Comparison of ENCODE assay signal across 19 mouse cellular contexts in genomic region chr11:84563360-84563759, GRCm38 (mm10). TPM values are rescaled to one million over a fixed set of nuclear protein-coding genes. Genes with fewer than 3 reads are reported as not detected.
DNase-seq lines count a peak whose midpoint lies in the region; ATAC-seq lines count a peak whose summit lies in the region.
"Had no signal": no experiment of that assay in that cellular context is flagged by ENCODE, and none has a peak within 500 bp of the region (broad histone marks: within the 10 kb centered on the region; RNA-seq: fewer than 3 reads in every experiment).

No protein-coding gene starts in this region.

- 41% methylated on average over 7 of the region's 7 CpGs for WGBS in forebrain, embryonic 10.5 days
- 29% methylated on average over 7 of the region's 7 CpGs for WGBS in forebrain, embryonic 14.5 days
- WGBS in hindbrain, embryonic 14.5 days = 27% methylated on average over 7 of the region's 7 CpGs
- WGBS in midbrain, embryonic 16.5 days = 27% methylated on average over 7 of the region's 7 CpGs
- 37% methylated on average over 7 of the region's 7 CpGs for WGBS in kidney, embryonic 16.5 days

- peak overlapping the region; percentile 72 for H3K27ac ChIP-seq in forebrain, embryonic 10.5 days
- H3K27ac ChIP-seq in forebrain, embryonic 14.5 days (ENCODE audit: low read depth, low read length) = no peak overlapping the region
- H3K27ac ChIP-seq in hindbrain, embryonic 14.5 days = peak overlapping the region; percentile 40; the same call in 1 of the 2 replicates
- H3K27ac ChIP-seq in midbrain, embryonic 16.5 days (ENCODE audit: low read length) = no peak overlapping the region
- H3K27ac ChIP-seq in kidney, embryonic 16.5 days (ENCODE audit: low read length) = no peak overlapping the region
- H3K27ac ChIP-seq: gastrocnemius, adult 2 months; macrophage had no signal

- H3K9me3 ChIP-seq in forebrain, embryonic 10.5 days = no peaks in the 10 kb centered on the region
- H3K9me3 ChIP-seq in forebrain, embryonic 14.5 days (replicated peaks; ENCODE audit: control insufficient read depth, low read length) = no peaks in the 10 kb centered on the region
- H3K9me3 ChIP-seq in hindbrain, embryonic 14.5 days (ENCODE audit: control insufficient read depth, low read length) = no peaks in the 10 kb centered on the region
- H3K9me3 ChIP-seq in midbrain, embryonic 16.5 days (replicated peaks; ENCODE audit: control insufficient read depth, low read length, poor library complexity, severe bottlenecking) = no peaks in the 10 kb centered on the region
- no peaks in the 10 kb centered on the region for H3K9me3 ChIP-seq in kidney, embryonic 16.5 days (ENCODE audit: low read length)
- H3K9me3 ChIP-seq: G1E had no signal

- H3K4me2 ChIP-seq in forebrain, embryonic 14.5 days (ENCODE audit: low read length) = no peak overlapping the region
- H3K4me2 ChIP-seq in hindbrain, embryonic 14.5 days (replicated peaks) = no peak overlapping the region
- H3K4me2 ChIP-seq in midbrain, embryonic 16.5 days (ENCODE audit: low read length) = 0 out of 2 replicates have a peak overlapping the region, but pooled peaks have one; percentile 9
- no peak overlapping the region for H3K4me2 ChIP-seq in kidney, embryonic 16.5 days (replicated peaks; ENCODE audit: low read depth, low read length)

- ATAC-seq in forebrain, embryonic 14.5 days = no peak
- peak; percentile 37; the same call in 1 of the 2 replicates for ATAC-seq in hindbrain, embryonic 14.5 days (ENCODE audit: low FRiP score)
- peak; percentile 72 for ATAC-seq in midbrain, embryonic 16.5 days
- no peak for ATAC-seq in megakaryocyte progenitor cell, adult 5-6 weeks (replicated peaks; ENCODE audit: poor library complexity)
- ATAC-seq in kidney, embryonic 16.5 days (ENCODE audit: low FRiP score, low TSS enrichment) = no peak
- ATAC-seq: intestine, postnatal 0 days had no signal

- H3K36me3 ChIP-seq in forebrain, embryonic 10.5 days (replicated peaks) = no peaks in the 10 kb centered on the region
- no peaks in the 10 kb centered on the region for H3K36me3 ChIP-seq in forebrain, embryonic 14.5 days (ENCODE audit: control insufficient read depth, insufficient read depth, low read length)
- H3K36me3 ChIP-seq in hindbrain, embryonic 14.5 days (replicated peaks; ENCODE audit: control insufficient read depth, insufficient read depth) = no peaks in the 10 kb centered on the region
- no peaks in the 10 kb centered on the region for H3K36me3 ChIP-seq in midbrain, embryonic 16.5 days (ENCODE audit: control insufficient read depth, insufficient read depth, low read length)
- H3K36me3 ChIP-seq in kidney, embryonic 16.5 days (ENCODE audit: insufficient read depth, low read length) = no peaks in the 10 kb centered on the region
- H3K36me3 ChIP-seq: G1E had no signal

- DNase-seq in forebrain, embryonic 10.5 days (ENCODE audit: extremely low spot score, low spot score) = peak; percentile 30
- DNase-seq in forebrain, embryonic 14.5 days (ENCODE audit: low spot score) = no peak
- peak; percentile 64 for DNase-seq in R1 (ENCODE audit: low read depth, low spot score)
- no peak for DNase-seq in hindbrain, embryonic 14.5 days (ENCODE audit: low spot score)
- DNase-seq in adrenal gland, postnatal 4 days (ENCODE audit: low spot score in 2 of 2) = no peak
- DNase-seq: adrenal gland, postnatal 25 days; gastrocnemius, adult 2 months; heart, postnatal 10 days; lung, adult 18-20 months; thymus, postnatal 36 days had no signal

- H3K9ac ChIP-seq in forebrain, embryonic 14.5 days (ENCODE audit: low read length) = no peak overlapping the region
- 0 out of 2 replicates have a peak overlapping the region, but pooled peaks have one; percentile 0 for H3K9ac ChIP-seq in hindbrain, embryonic 14.5 days
- peak overlapping the region; percentile 44; the same call in 1 of the 2 replicates for H3K9ac ChIP-seq in midbrain, embryonic 16.5 days (ENCODE audit: low read depth, low read length)
- H3K9ac ChIP-seq in kidney, embryonic 16.5 days (replicated peaks; ENCODE audit: low read length) = no peak overlapping the region

- H3K4me1 ChIP-seq in forebrain, embryonic 10.5 days = peaks cover 29% of the 10 kb centered on the region
- peaks cover 11% of the 10 kb centered on the region for H3K4me1 ChIP-seq in forebrain, embryonic 14.5 days (ENCODE audit: control insufficient read depth, insufficient read depth, low read length)
- H3K4me1 ChIP-seq in hindbrain, embryonic 14.5 days (replicated peaks; ENCODE audit: control insufficient read depth, insufficient read depth, low read length) = peaks cover 19% of the 10 kb centered on the region
- H3K4me1 ChIP-seq in midbrain, embryonic 16.5 days (ENCODE audit: control insufficient read depth, insufficient read depth, low read length) = peaks cover 12% of the 10 kb centered on the region
- peaks cover 9% of the 10 kb centered on the region for H3K4me1 ChIP-seq in kidney, embryonic 16.5 days (ENCODE audit: insufficient read depth, low read length)

- H3K4me3 ChIP-seq in forebrain, embryonic 10.5 days = peak overlapping the region; percentile 8; the same call in 1 of the 2 replicates
- no peak overlapping the region for H3K4me3 ChIP-seq in forebrain, embryonic 14.5 days (ENCODE audit: low read depth, low read length)
- H3K4me3 ChIP-seq in hindbrain, embryonic 14.5 days (replicated peaks; ENCODE audit: low read length) = no peak overlapping the region
- no peak overlapping the region for H3K4me3 ChIP-seq in midbrain, embryonic 16.5 days (ENCODE audit: low read depth, low read length)
- H3K4me3 ChIP-seq in kidney, embryonic 16.5 days (ENCODE audit: low read length) = no peak overlapping the region
- H3K4me3 ChIP-seq: gastrocnemius, adult 2 months; myocyte had no signal

- H3K27me3 ChIP-seq in forebrain, embryonic 10.5 days (ENCODE audit: poor library complexity, severe bottlenecking) = peaks cover 69% of the 10 kb centered on the region
- peaks cover 11% of the 10 kb centered on the region; the same call in 1 of the 2 replicates for H3K27me3 ChIP-seq in forebrain, embryonic 14.5 days (replicated peaks; ENCODE audit: control insufficient read depth, insufficient read depth, low read length)
- no peaks in the 10 kb centered on the region for H3K27me3 ChIP-seq in hindbrain, embryonic 14.5 days (ENCODE audit: control insufficient read depth, insufficient read depth, low read length)
- H3K27me3 ChIP-seq in midbrain, embryonic 16.5 days (ENCODE audit: control insufficient read depth, insufficient read depth, low read depth, low read length) = no peaks in the 10 kb centered on the region
- H3K27me3 ChIP-seq in kidney, embryonic 16.5 days (ENCODE audit: insufficient read depth, low read length) = peaks cover 7% of the 10 kb centered on the region

RNA-seq across cellular contexts. Expression of gene Lhx1, which starts 38.0 kb away (rescaled TPM):
- 1.3 and 2.6 TPM in 2 replicates for polyA plus RNA-seq in forebrain, embryonic 10.5 days (2016; fragmentation: Nextera tagmentation; extraction: Ambion mirVana)
- polyA plus RNA-seq in forebrain, embryonic 14.5 days (2014; fragmentation: Nextera tagmentation; extraction: Ambion mirVana) = 7.0 and 7.2 TPM in 2 replicates
- 43.2 and 46.4 TPM in 2 replicates for polyA plus RNA-seq in hindbrain, embryonic 14.5 days (2014; fragmentation: Nextera tagmentation; extraction: Ambion mirVana)
- polyA plus RNA-seq in midbrain, embryonic 16.5 days (2015; fragmentation: Nextera tagmentation; extraction: Ambion mirVana) = 25.3 and 30.0 TPM in 2 replicates
- not detected in 2 replicates for total RNA-seq in megakaryocyte progenitor cell, adult 5-6 weeks (2015)
- 0.07 TPM in 1 of 2 replicates, not detected in the other for total RNA-seq in megakaryocyte progenitor cell, adult 5-6 weeks (2017)
- 31.2 and 35.0 TPM in 2 replicates for polyA plus RNA-seq in kidney, embryonic 16.5 days (2015; fragmentation: Nextera tagmentation; extraction: Ambion mirVana)
- 1 to 10 TPM in 1 of 2 experiments, under 1 TPM in 1; 0.62 to 9.8 TPM for total RNA-seq in adrenal gland, postnatal 4 days (2021)
- total RNA-seq: adrenal gland, postnatal 25 days; common myeloid progenitor, adult 5-6 weeks; gastrocnemius, adult 2 months; heart, adult 8-10 months; heart, postnatal 10 days had no signal
- polyA plus RNA-seq: G1E, macrophage, myocyte had no signal

RNA-seq across cellular contexts. Expression of gene Aatf, which starts 50.0 kb away (rescaled TPM):
- 63.2 and 64.7 TPM in 2 replicates for polyA plus RNA-seq in forebrain, embryonic 10.5 days (2016; fragmentation: Nextera tagmentation; extraction: Ambion mirVana)
- 45.1 and 45.5 TPM in 2 replicates for polyA plus RNA-seq in forebrain, embryonic 14.5 days (2014; fragmentation: Nextera tagmentation; extraction: Ambion mirVana)
- 44.5 and 45.3 TPM in 2 replicates for polyA plus RNA-seq in hindbrain, embryonic 14.5 days (2014; fragmentation: Nextera tagmentation; extraction: Ambion mirVana)
- polyA plus RNA-seq in midbrain, embryonic 16.5 days (2015; fragmentation: Nextera tagmentation; extraction: Ambion mirVana) = 49.8 and 53.8 TPM in 2 replicates
- total RNA-seq in megakaryocyte progenitor cell, adult 5-6 weeks (2015) = 56.9 and 60.5 TPM in 2 replicates
- 98.8 and 108 TPM in 2 replicates for total RNA-seq in megakaryocyte progenitor cell, adult 5-6 weeks (2017)
- 60.0 and 62.3 TPM in 2 replicates for polyA plus RNA-seq in kidney, embryonic 16.5 days (2015; fragmentation: Nextera tagmentation; extraction: Ambion mirVana)
- total RNA-seq in adrenal gland, postnatal 4 days (2021) = 10 to 100 TPM; 27.4 to 30.5 TPM

Comparison
In these comparisons a context has a peak if more than half of its experiments do, and no peak if none do; other contexts are left out.
1. DNase-seq: peak in forebrain, embryonic 10.5 days (single experiment) and R1 (single experiment); none in forebrain, embryonic 14.5 days (single experiment), hindbrain, embryonic 14.5 days (single experiment) and adrenal gland, postnatal 4 days (0 of 2).
2. H3K27ac ChIP-seq: peak in forebrain, embryonic 10.5 days (single experiment) and hindbrain, embryonic 14.5 days (single experiment); none in forebrain, embryonic 14.5 days (single experiment), midbrain, embryonic 16.5 days (single experiment) and kidney, embryonic 16.5 days (single experiment).
3. ATAC-seq: peak in hindbrain, embryonic 14.5 days (single experiment) and midbrain, embryonic 16.5 days (single experiment); none in forebrain, embryonic 14.5 days (single experiment), megakaryocyte progenitor cell, adult 5-6 weeks (single experiment) and kidney, embryonic 16.5 days (single experiment).
4. H3K9ac ChIP-seq: peak in hindbrain, embryonic 14.5 days (single experiment) and midbrain, embryonic 16.5 days (single experiment); none in forebrain, embryonic 14.5 days (single experiment) and kidney, embryonic 16.5 days (single experiment).